Mouse (Mus musculus) bone marrow macrophage, adult 2 months (primary cell): Measurements from ENCODE around the gene Mrps34.

Source experiments
- CTCF ChIP-seq: IDR thresholded peaks from 2 replicates; pipeline ENCODE4 v1.5.1; 2012; ENCODE audit warnings: low read depth, mild to moderate bottlenecking, low read length, moderate library complexity
- POLR2A ChIP-seq: IDR thresholded peaks from 2 replicates; pipeline ENCODE4 v1.6.1; 2012; ENCODE audit warnings: mild to moderate bottlenecking, low read depth, low read length, borderline replicate concordance

GRCm38 (mm10) chr17:24937266-24937665 is 42.4 kb downstream of the Mrps34 start:
- TF ChIP-seq CTCF (no peak), POLR2A (no peak)
